Mouse (Mus musculus) limb, embryonic 11.5 days (tissue): Measurements from ENCODE around the gene Gm13178. TPM values are rescaled to one million over a fixed set of nuclear protein-coding genes. Genes with fewer than 3 reads are reported as not detected.

Experiments
- ATAC-seq: fragments of 200-750 bp; cut with Nextera tagmentation; 2 replicates; pipeline ENCODE4 v1.8.0; 2017; ENCODE audit warnings: low read depth; ENCODE audit not compliant: insufficient number of reproducible peaks, low FRiP score, low TSS enrichment
- DNase-seq: peaks from one replicate; pipeline ENCODE4 v3.0.0-alpha.2; 2015; ENCODE audit warnings: low spot score
- H3K27ac ChIP-seq: fragments of 300-500 bp; sonication (generic); replicated peaks from 2 replicates; pipeline ENCODE4 v1.5.1; 2014; ENCODE audit warnings: low read depth, mild to moderate bottlenecking, low read length
- H3K27me3 ChIP-seq: fragments of 300-500 bp; sonication (generic); 2 replicates; pipeline ENCODE4 v1.6.1; 2014; ENCODE audit warnings: mild to moderate bottlenecking, low read length, mixed read lengths; ENCODE audit not compliant: control insufficient read depth, insufficient read depth
- H3K36me3 ChIP-seq: fragments of 300-500 bp; sonication (generic); 2 replicates; pipeline ENCODE4 v1.6.1; 2014; ENCODE audit warnings: mild to moderate bottlenecking, low read length, moderate library complexity, mixed read lengths; ENCODE audit not compliant: control insufficient read depth, insufficient read depth
- H3K4me1 ChIP-seq: fragments of 300-500 bp; sonication (generic); 2 replicates; pipeline ENCODE4 v1.6.1; 2014; ENCODE audit warnings: low read length, mixed read lengths; ENCODE audit not compliant: control insufficient read depth, insufficient read depth
- H3K4me2 ChIP-seq: fragments of 300-500 bp; sonication (generic); 2 replicates; pipeline ENCODE4 v1.6.1; 2014; ENCODE audit warnings: low read depth, mild to moderate bottlenecking, moderate library complexity; ENCODE audit not compliant: severe bottlenecking
- H3K4me3 ChIP-seq: fragments of 300-500 bp; sonication (generic); 2 replicates; pipeline ENCODE4 v1.5.1; 2014; ENCODE audit warnings: low read depth, low read length
- H3K9ac ChIP-seq: fragments of 300-500 bp; sonication (generic); 2 replicates; pipeline ENCODE4 v1.6.1; 2014; ENCODE audit warnings: mild to moderate bottlenecking, low read length
- H3K9me3 ChIP-seq: fragments of 300-500 bp; sonication (generic); 2 replicates; pipeline ENCODE4 v1.6.1; 2016; ENCODE audit warnings: low read length; ENCODE audit not compliant: control insufficient read depth
- WGBS: fragments of 180-500 bp; shearing (Covaris S2); extraction: QIAGEN DNeasy Blood & Tissue Kit; methylation state at CpG from one replicate; pipeline ENCODE4 v1.1.7; 2014; 5-methylcytosine and 5-hydroxymethylcytosine counted together
- polyA plus RNA-seq: library from polyadenylated mRNA; unstranded; fragments of >200 nt; fragmentation: Nextera tagmentation; extraction: Ambion mirVana; gene quantifications from 2 replicates; pipeline ENCODE4 v1.2.1, GENCODE M21; 2014

Gm13178 gene
- not detected in 2 replicates for polyA plus RNA-seq

GRCm38 (mm10) chr4:144721304-144721703, at the start of gene Gm13178:
TSS of gene Gm13178 (minus strand) at chr4:144721404.
- 84% methylated on average over 1 of the region's 1 CpGs for WGBS
- no peak for ATAC-seq
- DNase-seq = no peak
- no peak within 1 kb of the TSS for H3K9ac ChIP-seq
- no peaks in the 10 kb centered on the region for H3K36me3 ChIP-seq
- no peak within 1 kb of the TSS for H3K27ac ChIP-seq
- H3K27me3 ChIP-seq = no peaks in the 10 kb centered on the region
- no peak within 1 kb of the TSS for H3K4me2 ChIP-seq
- H3K4me1 ChIP-seq = no peaks in the 10 kb centered on the region
- H3K4me3 ChIP-seq = no peak within 1 kb of the TSS
- no peaks in the 10 kb centered on the region for H3K9me3 ChIP-seq

GRCm38 (mm10) chr4:144765722-144766121, 44.5 kb upstream of the Gm13178 start:
- 35% methylated on average over 2 of the region's 2 CpGs for WGBS
- H3K4me3 ChIP-seq = no peak overlapping the region
- H3K9ac ChIP-seq = no peak overlapping the region
- H3K9me3 ChIP-seq = no peaks in the 10 kb centered on the region
- no peak overlapping the region for H3K4me2 ChIP-seq
- no peaks in the 10 kb centered on the region for H3K36me3 ChIP-seq
- ATAC-seq (no peak), DNase-seq (peak; percentile 47)
- H3K27me3 ChIP-seq = no peaks in the 10 kb centered on the region
- no peak overlapping the region for H3K27ac ChIP-seq
- H3K4me1 ChIP-seq = no peaks in the 10 kb centered on the region

- Histone ChIP-seq H3K4me3 (no peak overlapping the region), H3K36me3 (no peaks in the 10 kb centered on the region), H3K9me3 (no peaks in the 10 kb centered on the region), H3K4me2 (no peak overlapping the region), H3K27me3 (no peaks in the 10 kb centered on the region), H3K4me1 (no peaks in the 10 kb centered on the region), H3K9ac (no peak overlapping the region), H3K27ac (no peak overlapping the region)
- DNase-seq = peak; percentile 55
- ATAC-seq = peak; percentile 83
- 3% methylated on average over 1 of the region's 1 CpGs for WGBS
These were observed 27.9 kb upstream of the Gm13178 start for GRCm38 (mm10) chr4:144749139-144749538.

- DNase-seq = no peak
- no peaks in the 10 kb centered on the region for H3K4me1 ChIP-seq
- H3K27me3 ChIP-seq = no peaks in the 10 kb centered on the region
- no peak overlapping the region for H3K4me3 ChIP-seq
- H3K4me2 ChIP-seq = no peak overlapping the region
- H3K9me3 ChIP-seq = no peaks in the 10 kb centered on the region
- H3K36me3 ChIP-seq = no peaks in the 10 kb centered on the region
- no peak overlapping the region for H3K27ac ChIP-seq
- 89% methylated on average over 1 of the region's 1 CpGs for WGBS
- no peak overlapping the region for H3K9ac ChIP-seq
- no peak for ATAC-seq
These were observed 1.5 kb downstream of the Gm13178 start for GRCm38 (mm10) chr4:144719691-144720090.

- no peaks in the 10 kb centered on the region for H3K36me3 ChIP-seq
- H3K27ac ChIP-seq = no peak overlapping the region
- WGBS = 88% methylated on average over 1 of the region's 1 CpGs
- no peaks in the 10 kb centered on the region for H3K9me3 ChIP-seq
- H3K9ac ChIP-seq = no peak overlapping the region
- DNase-seq (no peak), ATAC-seq (peak; percentile 20; the same call in 1 of the 2 replicates)
- H3K27me3 ChIP-seq = no peaks in the 10 kb centered on the region
- no peak overlapping the region for H3K4me2 ChIP-seq
- no peaks in the 10 kb centered on the region for H3K4me1 ChIP-seq
- no peak overlapping the region for H3K4me3 ChIP-seq
These were observed 2.9 kb downstream of the Gm13178 start for GRCm38 (mm10) chr4:144718288-144718687.

- no peaks in the 10 kb centered on the region for H3K4me1 ChIP-seq
- WGBS = 68% methylated on average over 2 of the region's 2 CpGs
- H3K27ac ChIP-seq = no peak within 1 kb of the TSS
- no peak for DNase-seq
- no peak within 1 kb of the TSS for H3K4me3 ChIP-seq
- H3K9me3 ChIP-seq = no peaks in the 10 kb centered on the region
- no peak within 1 kb of the TSS for H3K9ac ChIP-seq
- H3K27me3 ChIP-seq = no peaks in the 10 kb centered on the region
- no peak for ATAC-seq
- H3K4me2 ChIP-seq = no peak within 1 kb of the TSS
- no peaks in the 10 kb centered on the region for H3K36me3 ChIP-seq
These were observed 34.9 kb downstream of the Gm13178 start, which contains the start of gene Gm436 for GRCm38 (mm10) chr4:144686268-144686667. TSS of gene Gm436 (minus strand) at chr4:144686368.

Other genes with a start within 250 kb of the Gm13178 start
- not detected in 2 replicates for gene 9430007A20Rik, start 201.6 kb downstream of the Gm13178 start, polyA plus RNA-seq
- gene Gm13124, start 156.3 kb downstream of the Gm13178 start, polyA plus RNA-seq = not detected in 2 replicates
- gene Aadacl4, start 107.7 kb downstream of the Gm13178 start, polyA plus RNA-seq = not detected in 2 replicates
- not detected in 2 replicates for gene Gm436, start 35.0 kb downstream of the Gm13178 start, polyA plus RNA-seq
- not detected in 2 replicates for gene Gm438, start 65.2 kb upstream of the Gm13178 start, polyA plus RNA-seq
- 48.5 and 50.2 TPM in 2 replicates for gene Dhrs3, start 171.4 kb upstream of the Gm13178 start, polyA plus RNA-seq